Mouse (Mus musculus) erythroblast, embryonic 14.5 days (primary cell): ENCODE measurements around the gene Nyap2. TPM values are rescaled to one million over a fixed set of nuclear protein-coding genes. Genes with fewer than 3 reads are reported as not detected.

ENCODE experiments used
- H3K27me3 ChIP-seq: 2 replicates; pipeline ENCODE4 v1.6.1; 2012; ENCODE audit warnings: inconsistent platforms; ENCODE audit not compliant: control insufficient read depth
- H3K36me3 ChIP-seq: 2 replicates; pipeline ENCODE4 v1.6.1; 2012; ENCODE audit warnings: mild to moderate bottlenecking, inconsistent platforms; ENCODE audit not compliant: control insufficient read depth
- H3K4me1 ChIP-seq: 2 replicates; pipeline ENCODE4 v1.6.1; 2012; ENCODE audit warnings: inconsistent platforms; ENCODE audit not compliant: control insufficient read depth
- H3K4me3 ChIP-seq: replicated peaks from 2 replicates; pipeline ENCODE3; 2012; ENCODE audit warnings: moderate library complexity, mild to moderate bottlenecking, inconsistent platforms
- H3K9me3 ChIP-seq: 2 replicates; pipeline ENCODE4 v1.6.1; 2012; ENCODE audit warnings: low read length, inconsistent platforms, mixed read lengths; ENCODE audit not compliant: control insufficient read depth
- GATA1 ChIP-seq: IDR thresholded peaks from 2 replicates; pipeline ENCODE4 v1.6.1; 2012; ENCODE audit warnings: low read length, inconsistent platforms, mixed read lengths
- TAL1 ChIP-seq: IDR thresholded peaks from 3 replicates; pipeline ENCODE4 v1.6.1; 2012; ENCODE audit warnings: low read length, inconsistent platforms, mixed read lengths
- polyA plus RNA-seq: library from polyadenylated mRNA; stranded (reverse); fragments of >175 nt; gene quantifications from 2 replicates; pipeline ENCODE4 v1.2.3, GENCODE M21; 2012

Nyap2 gene
- polyA plus RNA-seq, 1 experiment = not detected

DNA sequence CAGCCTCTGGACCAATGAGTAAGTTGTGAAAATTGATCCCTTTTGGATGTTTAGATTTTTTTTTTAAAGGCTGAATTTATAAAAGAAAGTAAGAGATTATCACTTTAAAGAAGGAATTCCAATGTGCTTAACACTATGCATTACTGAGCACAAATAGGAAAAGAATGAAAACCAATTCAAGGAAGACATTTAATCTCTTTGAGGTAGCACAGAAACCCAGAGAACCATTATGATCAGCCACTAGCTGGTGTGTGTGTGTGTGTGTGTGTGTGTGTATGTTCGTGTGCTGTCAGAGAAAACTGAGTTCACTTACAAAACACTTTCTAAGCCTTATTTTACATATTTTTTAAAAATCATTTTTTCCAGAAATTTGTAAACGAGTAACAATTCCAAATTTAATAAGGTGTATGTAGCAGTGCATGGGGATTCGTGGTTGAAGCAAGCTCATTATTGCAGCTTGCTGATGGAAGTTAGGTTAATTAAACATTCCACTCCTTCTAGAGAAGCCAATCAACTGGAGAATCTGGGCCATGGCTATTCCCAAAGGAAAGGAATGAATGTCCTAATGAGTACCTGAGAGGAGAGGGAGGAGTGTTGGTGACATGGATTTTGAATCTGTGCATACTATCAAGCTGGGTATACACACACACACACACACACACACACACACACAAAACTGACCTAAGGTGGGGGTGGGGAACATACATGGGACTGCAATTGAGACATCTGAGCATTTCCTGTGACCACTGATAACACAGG is 171.9 kb downstream of the Nyap2 start:
- Histone ChIP-seq H3K4me1 (no peaks in the 10 kb centered on the region), H3K4me3 (no peak overlapping the region), H3K27me3 (no peaks in the 10 kb centered on the region), H3K9me3 (0 out of 2 replicates have a peak, but pooled peaks cover 2% of the 10 kb centered on the region), H3K36me3 (no peaks in the 10 kb centered on the region)
- TF ChIP-seq GATA1 (no peak), TAL1 (no peak)

DNA sequence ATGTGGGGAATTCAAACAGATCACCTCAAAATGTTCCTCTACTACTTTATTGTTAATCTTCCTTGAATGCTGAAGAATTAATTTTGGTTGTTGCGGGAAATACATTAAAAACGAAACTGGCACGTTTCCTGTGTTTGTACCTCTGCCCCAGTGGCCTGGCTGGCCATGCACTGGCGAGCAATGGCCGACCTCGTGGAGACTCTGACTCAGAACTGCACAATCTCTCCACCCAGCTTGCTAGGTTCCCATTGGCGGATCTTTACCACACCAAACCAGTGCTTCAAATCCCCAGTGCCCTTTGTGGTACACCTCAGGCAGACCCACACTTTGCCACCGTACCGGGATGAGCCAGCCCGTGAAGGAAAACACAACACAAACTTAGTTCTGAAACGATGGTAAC is 173.3 kb downstream of the Nyap2 start:
- no peak overlapping the region for H3K4me3 ChIP-seq

GRCm38 (mm10) chr1:81266441-81266840 is 189.7 kb downstream of the Nyap2 start:
- Histone ChIP-seq H3K9me3 (peaks cover 4% of the 10 kb centered on the region), H3K27me3 (no peaks in the 10 kb centered on the region), H3K4me1 (no peaks in the 10 kb centered on the region), H3K36me3 (no peaks in the 10 kb centered on the region), H3K4me3 (no peak overlapping the region)
- TF ChIP-seq TAL1 (no peak), GATA1 (no peak)

More for the DNA sequence above, 173.3 kb downstream of the Nyap2 start:
- TF ChIP-seq TAL1 (no peak), GATA1 (no peak)
- Histone ChIP-seq H3K27me3 (no peaks in the 10 kb centered on the region), H3K36me3 (no peaks in the 10 kb centered on the region), H3K4me1 (no peaks in the 10 kb centered on the region), H3K9me3 (0 out of 2 replicates have a peak, but pooled peaks cover 2% of the 10 kb centered on the region)

DNA sequence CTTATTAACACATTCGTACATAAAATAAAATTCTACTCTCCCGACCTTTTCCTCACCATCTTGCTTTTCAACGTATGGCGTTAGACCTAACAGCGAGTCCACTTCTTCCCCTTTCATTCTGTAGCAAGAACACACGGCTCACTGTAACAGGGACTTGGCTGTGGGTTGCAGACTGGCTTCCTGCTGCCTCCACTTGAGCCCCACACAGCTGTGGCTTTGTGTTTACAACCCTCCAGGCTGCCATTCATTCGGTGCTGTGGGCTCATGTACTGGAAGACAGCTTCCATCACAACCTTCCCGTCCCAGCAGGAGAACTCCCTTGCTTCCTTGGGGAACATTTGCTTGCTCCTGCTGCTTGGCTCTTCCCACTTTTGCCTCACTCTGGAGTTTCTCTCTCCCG is 204.2 kb downstream of the Nyap2 start:
- Histone ChIP-seq H3K36me3 (no peaks in the 10 kb centered on the region), H3K27me3 (no peaks in the 10 kb centered on the region), H3K4me3 (no peak overlapping the region), H3K9me3 (no peaks in the 10 kb centered on the region; the same call in 1 of the 2 replicates), H3K4me1 (no peaks in the 10 kb centered on the region)
- TF ChIP-seq TAL1 (no peak), GATA1 (no peak)

- H3K4me1 ChIP-seq = no peaks in the 10 kb centered on the region
- H3K4me3 ChIP-seq = no peak overlapping the region
- no peaks in the 10 kb centered on the region for H3K36me3 ChIP-seq
- no peaks in the 10 kb centered on the region; the same call in 1 of the 2 replicates for H3K9me3 ChIP-seq
- TF ChIP-seq TAL1 (no peak), GATA1 (no peak)
- no peaks in the 10 kb centered on the region for H3K27me3 ChIP-seq
Measured at GRCm38 (mm10) chr1:81285633-81286032, 208.9 kb downstream of the Nyap2 start.

- H3K4me1 ChIP-seq = no peaks in the 10 kb centered on the region
Measured at GRCm38 (mm10) chr1:81287088-81287487, 210.3 kb downstream of the Nyap2 start.

DNA sequence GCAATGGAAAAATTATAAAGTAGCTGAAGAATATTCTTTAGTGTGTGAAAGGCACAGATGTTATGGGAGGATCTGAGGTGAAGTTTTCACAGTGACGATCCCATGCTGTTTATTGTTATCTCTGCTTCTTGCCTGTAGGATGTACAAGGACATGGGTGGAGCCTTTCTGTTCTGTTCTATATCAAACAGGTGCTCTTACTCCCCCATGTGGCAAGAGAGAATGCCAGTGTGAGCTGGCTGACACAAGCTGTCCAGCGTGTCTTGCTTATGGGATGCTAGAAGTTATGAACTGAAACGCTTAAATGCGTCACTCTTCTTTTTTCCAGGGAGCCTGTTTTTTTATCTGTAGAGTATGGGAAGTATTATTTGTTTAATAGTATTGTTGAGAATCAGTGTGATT is 224.0 kb downstream of the Nyap2 start:
- TF ChIP-seq GATA1 (no peak), TAL1 (no peak)
- H3K4me3 ChIP-seq = no peak overlapping the region
- H3K9me3 ChIP-seq = no peaks in the 10 kb centered on the region
- H3K4me1 ChIP-seq = no peaks in the 10 kb centered on the region
- H3K36me3 ChIP-seq = no peaks in the 10 kb centered on the region
- H3K27me3 ChIP-seq = no peaks in the 10 kb centered on the region

More at GRCm38 (mm10) chr1:81287088-81287487, 210.3 kb downstream of the Nyap2 start:
- Histone ChIP-seq H3K9me3 (no peaks in the 10 kb centered on the region), H3K4me3 (no peak overlapping the region), H3K27me3 (no peaks in the 10 kb centered on the region), H3K36me3 (no peaks in the 10 kb centered on the region)
- TF ChIP-seq GATA1 (no peak), TAL1 (no peak)

DNA sequence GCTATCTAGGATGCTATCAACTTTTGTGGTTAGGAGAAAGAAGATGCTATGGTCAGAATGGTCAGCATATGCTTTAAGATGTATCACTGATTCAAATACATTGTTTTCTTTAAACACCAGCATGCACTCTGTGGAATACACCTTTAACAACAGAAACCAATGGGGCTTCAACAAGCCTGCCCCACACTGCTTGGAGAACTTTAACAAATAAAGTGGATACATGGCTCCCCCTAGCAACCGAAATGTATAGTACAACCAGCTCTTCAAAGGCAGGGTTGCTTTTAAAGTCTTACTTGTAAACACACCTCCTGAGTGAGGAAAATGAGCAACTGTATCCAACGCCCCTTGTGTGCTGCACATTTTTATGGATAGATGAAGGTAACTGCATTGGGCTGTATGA is 224.9 kb downstream of the Nyap2 start:
- H3K36me3 ChIP-seq = no peaks in the 10 kb centered on the region
- no peak overlapping the region for H3K4me3 ChIP-seq
- H3K27me3 ChIP-seq = no peaks in the 10 kb centered on the region
- no peaks in the 10 kb centered on the region for H3K4me1 ChIP-seq
- H3K9me3 ChIP-seq = no peaks in the 10 kb centered on the region
- TF ChIP-seq GATA1 (no peak), TAL1 (no peak)

DNA sequence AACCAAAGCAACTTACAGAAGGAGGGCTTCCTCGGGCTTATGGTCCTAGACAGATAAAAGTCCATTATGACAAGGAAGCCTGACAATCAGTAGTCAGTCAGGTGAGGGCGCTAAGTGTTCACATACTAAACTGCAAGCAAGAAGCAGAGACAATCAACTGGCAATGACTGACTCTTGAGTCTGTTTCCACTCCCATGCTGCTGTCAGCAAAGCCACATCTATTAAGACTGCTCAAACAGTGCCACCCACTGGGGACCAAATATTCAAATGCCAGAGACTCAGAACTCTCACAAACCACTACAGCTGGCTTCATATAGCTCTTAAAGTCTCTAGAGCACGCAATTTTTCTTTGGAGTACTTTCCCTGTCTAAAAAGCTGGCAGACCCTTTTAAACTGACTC is 226.6 kb downstream of the Nyap2 start:
- Histone ChIP-seq H3K27me3 (no peaks in the 10 kb centered on the region), H3K4me3 (no peak overlapping the region), H3K36me3 (no peaks in the 10 kb centered on the region), H3K9me3 (no peaks in the 10 kb centered on the region), H3K4me1 (no peaks in the 10 kb centered on the region)
- TF ChIP-seq GATA1 (no peak), TAL1 (no peak)

GRCm38 (mm10) chr1:81307407-81307806 is 230.7 kb downstream of the Nyap2 start:
- no peaks in the 10 kb centered on the region for H3K36me3 ChIP-seq
- H3K4me1 ChIP-seq = no peaks in the 10 kb centered on the region
- TF ChIP-seq GATA1 (no peak), TAL1 (no peak)
- H3K9me3 ChIP-seq = no peaks in the 10 kb centered on the region
- no peaks in the 10 kb centered on the region for H3K27me3 ChIP-seq
- H3K4me3 ChIP-seq = no peak overlapping the region
